Mouse (Mus musculus): ENCODE measurements around the gene Prtn3. TPM values are rescaled to one million over a fixed set of nuclear protein-coding genes. Genes with fewer than 3 reads are reported as not detected.

The Prtn3 gene
- polyA plus RNA-seq, 1 experiment from 2014 or later: 7.5 TPM

DNA sequence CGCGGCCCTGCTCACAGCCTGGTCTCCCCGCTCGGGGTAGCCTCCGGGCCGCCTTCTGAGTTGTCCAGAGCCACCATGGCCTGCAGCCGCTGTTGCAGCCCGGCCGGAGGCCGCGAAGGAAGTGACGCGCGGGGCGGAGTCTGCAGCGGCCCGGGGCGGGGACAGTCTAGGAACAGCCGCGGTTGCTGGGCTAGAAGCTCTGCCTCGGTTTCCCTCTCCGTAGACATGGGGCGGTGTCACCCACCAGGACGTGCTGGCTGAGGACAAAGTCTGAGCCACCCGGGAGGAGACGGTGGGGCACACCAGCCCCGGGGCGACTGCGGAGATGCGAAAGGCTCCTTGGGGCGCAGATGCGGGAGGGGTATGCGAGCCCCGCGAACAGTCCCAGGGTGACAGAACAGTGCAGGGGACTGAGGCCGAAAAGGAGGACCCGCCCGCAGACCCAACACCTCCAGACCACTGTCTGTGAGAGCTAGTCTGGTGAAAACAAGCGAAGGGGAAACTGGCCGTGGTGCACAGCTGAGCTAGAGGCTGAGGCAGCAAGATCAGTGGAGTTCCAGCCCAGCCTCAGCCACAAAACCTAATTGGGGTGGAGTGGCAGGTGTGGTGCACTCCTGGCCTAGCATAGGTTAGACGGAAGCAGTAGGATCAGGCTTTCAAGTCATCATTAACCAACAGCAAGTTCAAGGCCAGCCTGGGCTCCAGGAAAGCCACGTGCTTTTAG is 42.7 kb downstream of the Prtn3 start, which contains the start of gene Kiss1r:
Kiss1r (plus strand) TSS at position 164 of the 724 bp plus-strand sequence.
- TF ChIP-seq CTCF (IDR thresholded peaks at IDR 0.05): no peak
- in situ Hi-C loops (cut with MboI; ENCODE audit: low pct_unique_long_range_greater_than_20kb): no loop called here
- CTCF ChIA-PET: interaction anchor here (1.6 kb wide), 1 partner anchor 82 kb away, joined by 4 read pairs; no protein-coding TSS in a partner anchor
- POLR2A ChIA-PET: interaction anchor here (1.0 to 1.1 kb wide), 2 partner anchors 11 to 92 kb away, joined by 3 read pairs; no protein-coding TSS in a partner anchor
- DNase-seq (ENCODE audit: low read depth, low spot score): no peak
- no peaks in the 10 kb centered on the region for H3K27me3 ChIP-seq
- peak; percentile 76 for ATAC-seq

GRCm38 (mm10) chr10:79917532-79918100 is 43.3 kb downstream of the Prtn3 start:
- CTCF ChIA-PET: interaction anchor here (1.6 kb wide), 1 partner anchor 82 kb away, joined by 4 read pairs; no protein-coding TSS in a partner anchor
- POLR2A ChIA-PET: no interaction called here
- no peak for TF ChIP-seq CTCF (IDR thresholded peaks at IDR 0.05)
- in situ Hi-C loops (cut with MboI; ENCODE audit: low pct_unique_long_range_greater_than_20kb): no loop called here
- ATAC-seq: no peak
- no peak for DNase-seq (ENCODE audit: low read depth, low spot score)
- H3K27me3 ChIP-seq: no peaks in the 10 kb centered on the region

- ATAC-seq (no peak), DNase-seq (ENCODE audit: low read depth, low spot score) (no peak)
- in situ Hi-C loops (cut with MboI; ENCODE audit: low pct_unique_long_range_greater_than_20kb): no loop called here
- TF ChIP-seq CTCF (IDR thresholded peaks at IDR 0.05): no peak
- no peaks in the 10 kb centered on the region for H3K27me3 ChIP-seq
- POLR2A ChIA-PET: no interaction called here
- CTCF ChIA-PET: no interaction called here
Measured at GRCm38 (mm10) chr10:79918231-79919078, 44.2 kb downstream of the Prtn3 start.

GRCm38 (mm10) chr10:79919251-79919849 is 45.1 kb downstream of the Prtn3 start:
- TF ChIP-seq CTCF (IDR thresholded peaks at IDR 0.05): no peak
- no peaks in the 10 kb centered on the region for H3K27me3 ChIP-seq
- DNase-seq (ENCODE audit: low read depth, low spot score) (no peak), ATAC-seq (no peak)
- ChIA-PET CTCF (no interaction called here), POLR2A (no interaction called here)
- in situ Hi-C loops (cut with MboI; ENCODE audit: low pct_unique_long_range_greater_than_20kb): no loop called here

- ChIA-PET POLR2A (no interaction called here), CTCF (no interaction called here)
- DNase-seq (ENCODE audit: low read depth, low spot score) (no peak), ATAC-seq (no peak)
- no peak for TF ChIP-seq CTCF (IDR thresholded peaks at IDR 0.05)
- no peaks in the 10 kb centered on the region for H3K27me3 ChIP-seq
- in situ Hi-C loops (cut with MboI; ENCODE audit: low pct_unique_long_range_greater_than_20kb): loop anchor here (5.0 kb wide), 3 partner anchors 37 to 88 kb away; no protein-coding TSS in a partner anchor
Measured at GRCm38 (mm10) chr10:79920056-79920890, 46.0 kb downstream of the Prtn3 start.

DNA sequence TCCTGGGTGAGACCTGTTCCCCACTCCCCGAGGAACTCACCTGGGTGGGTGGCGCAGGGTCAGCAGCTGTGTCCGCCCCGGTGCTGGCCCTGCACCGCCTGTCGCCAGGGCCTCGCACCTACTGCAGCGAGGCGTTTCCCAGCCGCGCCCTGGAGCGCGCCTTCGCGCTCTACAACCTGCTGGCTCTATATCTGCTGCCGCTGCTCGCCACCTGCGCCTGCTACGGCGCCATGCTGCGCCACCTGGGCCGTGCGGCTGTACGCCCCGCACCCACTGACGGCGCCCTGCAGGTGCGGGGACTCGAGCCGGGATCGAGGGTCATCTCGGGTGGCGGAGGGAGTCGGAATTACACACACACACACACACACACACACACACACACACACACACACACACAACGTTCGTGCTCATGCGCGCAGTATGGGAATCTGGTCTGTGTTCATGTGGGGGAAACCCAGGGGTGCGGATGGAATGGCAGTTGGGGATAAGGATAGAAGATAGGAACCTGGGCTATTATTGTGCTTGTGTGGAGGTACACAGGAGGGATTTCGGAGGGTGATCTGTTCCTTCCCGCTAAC is 46.8 kb downstream of the Prtn3 start, which contains the start of gene R3hdm4:
R3hdm4 (minus strand) TSS at position 251 of the 578 bp plus-strand sequence.
- ChIA-PET CTCF (interaction anchor here (0.6 kb wide), 1 partner anchor 11 kb away, joined by 3 read pairs; no protein-coding TSS in a partner anchor), POLR2A (no interaction called here)
- in situ Hi-C loops (cut with MboI; ENCODE audit: low pct_unique_long_range_greater_than_20kb): loop anchor here (5.0 kb wide), 3 partner anchors 36 to 89 kb away; no protein-coding TSS in a partner anchor
- no peaks in the 10 kb centered on the region for H3K27me3 ChIP-seq
- no peak for TF ChIP-seq CTCF (IDR thresholded peaks at IDR 0.05)
- no peak for DNase-seq (ENCODE audit: low read depth, low spot score)
- no peak for ATAC-seq

DNA sequence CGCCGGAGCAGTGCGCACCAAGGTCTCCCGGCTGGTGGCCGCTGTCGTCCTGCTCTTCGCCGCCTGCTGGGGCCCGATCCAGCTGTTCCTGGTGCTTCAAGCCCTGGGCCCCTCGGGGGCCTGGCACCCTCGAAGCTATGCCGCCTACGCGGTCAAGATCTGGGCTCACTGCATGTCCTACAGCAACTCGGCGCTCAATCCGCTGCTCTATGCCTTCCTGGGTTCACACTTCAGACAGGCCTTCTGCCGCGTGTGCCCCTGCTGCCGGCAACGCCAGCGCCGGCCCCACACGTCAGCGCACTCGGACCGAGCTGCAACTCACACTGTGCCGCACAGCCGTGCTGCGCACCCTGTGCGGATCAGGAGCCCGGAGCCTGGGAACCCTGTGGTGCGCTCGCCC is 47.3 kb downstream of the Prtn3 start:
- DNase-seq (ENCODE audit: low read depth, low spot score) (no peak), ATAC-seq (no peak)
- TF ChIP-seq CTCF (IDR thresholded peaks at IDR 0.05): no peak
- in situ Hi-C loops (cut with MboI; ENCODE audit: low pct_unique_long_range_greater_than_20kb): loop anchor here (5.0 kb wide), 3 partner anchors 36 to 89 kb away; no protein-coding TSS in a partner anchor
- POLR2A ChIA-PET: no interaction called here
- CTCF ChIA-PET: interaction anchor here (0.6 kb wide), 1 partner anchor 11 kb away, joined by 3 read pairs; no protein-coding TSS in a partner anchor
- H3K27me3 ChIP-seq: no peaks in the 10 kb centered on the region

- POLR2A ChIA-PET: interaction anchor here (0.6 to 1.4 kb wide), 5 partner anchors 11 to 33 kb away, joined by 3 to 6 read pairs (median 4); no protein-coding TSS in a partner anchor
- CTCF ChIA-PET: interaction anchor here (0.6 to 4.9 kb wide), 17 partner anchors 12 to 157 kb away, joined by 3 to 42 read pairs (median 5); partner anchors contain the start of genes Gm26602, Med16 and Wdr18
- H3K27me3 ChIP-seq: no peaks in the 10 kb centered on the region
- in situ Hi-C loops (cut with MboI; ENCODE audit: low pct_unique_long_range_greater_than_20kb): loop anchor here (5.0 kb wide), 3 partner anchors 32 to 93 kb away; no protein-coding TSS in a partner anchor
- ATAC-seq: no peak
- no peak for TF ChIP-seq CTCF (IDR thresholded peaks at IDR 0.05)
- no peak for DNase-seq (ENCODE audit: low read depth, low spot score)
Measured at GRCm38 (mm10) chr10:79924998-79925784, 50.9 kb downstream of the Prtn3 start.

All from Patski (cell line).